Mouse (Mus musculus): Measurements from ENCODE around the gene Foxred1. TPM values are rescaled to one million over a fixed set of nuclear protein-coding genes. Genes with fewer than 3 reads are reported as not detected.

Gene Foxred1
- total and polyA plus RNA-seq, 2 experiments from 2014 or later: 36.3 to 46.5 TPM

DNA sequence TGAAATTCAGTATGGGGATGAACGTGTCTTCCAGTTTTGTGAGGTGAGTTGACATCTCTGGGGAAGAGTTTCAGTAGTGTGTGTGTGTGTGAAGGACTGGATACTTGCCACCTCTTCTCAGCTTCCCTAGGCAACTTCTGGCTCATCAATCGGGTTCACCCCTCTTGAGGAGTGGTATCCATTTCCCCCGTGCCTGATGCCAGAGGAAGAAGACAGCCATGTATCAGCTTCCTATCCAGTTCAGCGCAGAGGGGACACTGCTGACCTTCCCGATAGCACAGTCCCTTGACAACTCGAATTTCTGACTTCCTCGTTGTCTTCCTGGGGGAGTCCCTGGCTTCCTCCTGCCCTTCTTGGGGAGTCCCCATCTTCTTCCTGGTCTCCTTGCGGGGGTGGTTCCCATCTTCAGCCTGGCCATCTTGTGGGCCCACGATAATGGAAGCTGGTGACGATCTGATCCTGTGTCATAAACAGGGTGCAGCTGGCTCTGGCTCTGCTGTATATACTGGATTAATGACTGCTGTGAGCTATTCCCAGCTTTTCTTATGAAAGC, 23.4 kb downstream of the Foxred1 start:
- H3K9ac ChIP-seq (replicated peaks; ENCODE audit: low read length, poor library complexity, severe bottlenecking): no peak overlapping the region
- no peak for TF ChIP-seq CTCF (IDR thresholded peaks at IDR 0.05)
- no peaks in the 10 kb centered on the region for H3K9me3 ChIP-seq (ENCODE audit: low read length)
- H3K4me3 ChIP-seq (ENCODE audit: low read depth, low read length): no peak overlapping the region
- no peaks in the 10 kb centered on the region for H3K27me3 ChIP-seq (ENCODE audit: insufficient read depth, low read length)
- DNase-seq (ENCODE audit: low spot score) (no peak), ATAC-seq (ENCODE audit: low FRiP score) (no peak)
- no peak overlapping the region for H3K27ac ChIP-seq (ENCODE audit: low read depth, low read length)
- WGBS: 88% methylated on average over 10 of the region's 10 CpGs
- no peaks in the 10 kb centered on the region for H3K36me3 ChIP-seq (ENCODE audit: insufficient read depth, low read length)
- no peak overlapping the region for H3K4me2 ChIP-seq (ENCODE audit: low read depth, low read length, poor library complexity, severe bottlenecking)
- no peaks in the 10 kb centered on the region for H3K4me1 ChIP-seq (ENCODE audit: insufficient read depth, low read length)

DNA sequence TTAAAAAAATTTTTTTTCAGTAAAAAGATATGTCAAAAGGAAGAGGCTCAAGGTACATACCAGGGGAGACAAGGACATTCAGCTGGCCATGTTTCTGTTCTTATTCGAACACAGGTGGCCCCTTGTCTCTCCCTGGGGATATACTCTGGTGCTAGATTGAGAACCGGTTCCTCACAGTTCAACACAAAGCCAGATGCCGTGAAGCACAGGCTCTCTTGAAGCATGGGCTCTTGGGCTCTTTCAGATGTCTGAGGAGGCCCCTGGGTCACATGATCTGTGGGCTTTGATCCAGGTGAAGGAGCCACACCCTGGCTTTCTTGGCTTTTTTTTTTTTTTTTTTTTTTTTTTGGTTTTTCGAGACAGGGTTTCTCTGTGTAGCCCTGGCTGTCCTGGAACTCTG, 24.4 kb downstream of the Foxred1 start:
- no peak overlapping the region for H3K4me3 ChIP-seq (ENCODE audit: low read depth, low read length)
- 87% methylated on average over 3 of the region's 4 CpGs for WGBS
- TF ChIP-seq CTCF (IDR thresholded peaks at IDR 0.05): no peak
- H3K9ac ChIP-seq (replicated peaks; ENCODE audit: low read length, poor library complexity, severe bottlenecking): no peak overlapping the region
- DNase-seq (ENCODE audit: low spot score) (no peak), ATAC-seq (ENCODE audit: low FRiP score) (no peak)
- H3K4me1 ChIP-seq (ENCODE audit: insufficient read depth, low read length): no peaks in the 10 kb centered on the region
- no peaks in the 10 kb centered on the region for H3K27me3 ChIP-seq (ENCODE audit: insufficient read depth, low read length)
- no peak overlapping the region for H3K4me2 ChIP-seq (ENCODE audit: low read depth, low read length, poor library complexity, severe bottlenecking)
- H3K9me3 ChIP-seq (ENCODE audit: low read length): no peaks in the 10 kb centered on the region
- no peak overlapping the region for H3K27ac ChIP-seq (ENCODE audit: low read depth, low read length)
- H3K36me3 ChIP-seq (ENCODE audit: insufficient read depth, low read length): no peaks in the 10 kb centered on the region

DNA sequence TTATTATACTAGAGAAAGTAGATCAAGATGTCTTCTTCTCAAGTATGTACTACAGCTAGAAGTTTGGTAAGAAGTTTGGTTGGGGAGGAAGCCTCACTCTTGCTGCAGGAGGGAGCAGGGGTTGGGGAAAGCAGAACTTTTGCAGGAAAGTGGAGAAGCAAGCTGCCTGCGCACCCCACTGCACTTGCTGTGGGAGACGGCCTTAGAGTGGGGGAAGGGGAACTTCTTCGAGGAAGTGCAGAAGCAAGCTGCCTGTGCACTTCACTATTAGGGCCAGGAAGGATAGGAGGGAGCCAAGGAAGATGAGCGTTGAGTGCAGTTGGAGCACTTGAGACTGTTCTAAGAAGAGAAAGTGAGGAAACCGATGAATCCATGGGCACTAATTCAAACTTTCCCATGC, 27.5 kb downstream of the Foxred1 start:
- Histone ChIP-seq H3K9me3 (ENCODE audit: low read length) (no peaks in the 10 kb centered on the region), H3K4me3 (ENCODE audit: low read depth, low read length) (no peak overlapping the region), H3K4me1 (ENCODE audit: insufficient read depth, low read length) (no peaks in the 10 kb centered on the region), H3K9ac (replicated peaks; ENCODE audit: low read length, poor library complexity, severe bottlenecking) (no peak overlapping the region), H3K27me3 (ENCODE audit: insufficient read depth, low read length) (no peaks in the 10 kb centered on the region), H3K27ac (ENCODE audit: low read depth, low read length) (no peak overlapping the region), H3K4me2 (ENCODE audit: low read depth, low read length, poor library complexity, severe bottlenecking) (no peak overlapping the region), H3K36me3 (ENCODE audit: insufficient read depth, low read length) (no peaks in the 10 kb centered on the region)
- ATAC-seq (ENCODE audit: low FRiP score) (no peak), DNase-seq (ENCODE audit: low spot score) (no peak)
- no peak for TF ChIP-seq CTCF (IDR thresholded peaks at IDR 0.05)
- 70% methylated on average over 5 of the region's 5 CpGs for WGBS

DNA sequence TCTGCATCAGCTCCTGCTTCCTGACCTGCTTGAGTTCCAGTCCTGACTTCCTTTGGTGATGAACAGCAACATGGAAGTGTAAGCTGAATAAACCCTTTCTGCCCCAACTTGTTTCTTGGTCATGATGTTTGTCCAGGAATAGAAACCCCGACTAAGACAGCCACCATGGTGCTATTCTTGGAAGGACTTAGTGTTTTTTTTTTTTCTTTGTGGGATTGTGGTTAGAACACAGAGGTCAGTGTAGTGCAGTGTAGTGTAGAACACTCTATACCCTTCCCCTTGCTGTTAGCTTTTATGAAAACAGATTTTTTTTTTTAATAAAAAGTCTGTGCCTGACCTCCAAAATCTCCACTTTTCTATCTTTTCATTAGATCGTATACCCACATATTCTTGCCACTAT, 28.0 kb downstream of the Foxred1 start:
- H3K36me3 ChIP-seq (ENCODE audit: insufficient read depth, low read length): no peaks in the 10 kb centered on the region
- H3K4me2 ChIP-seq (ENCODE audit: low read depth, low read length, poor library complexity, severe bottlenecking): no peak overlapping the region
- TF ChIP-seq CTCF (IDR thresholded peaks at IDR 0.05): no peak
- H3K9ac ChIP-seq (replicated peaks; ENCODE audit: low read length, poor library complexity, severe bottlenecking): no peak overlapping the region
- no peaks in the 10 kb centered on the region for H3K27me3 ChIP-seq (ENCODE audit: insufficient read depth, low read length)
- no peaks in the 10 kb centered on the region for H3K9me3 ChIP-seq (ENCODE audit: low read length)
- no peaks in the 10 kb centered on the region for H3K4me1 ChIP-seq (ENCODE audit: insufficient read depth, low read length)
- WGBS: 82% methylated on average over 2 of the region's 2 CpGs
- H3K4me3 ChIP-seq (ENCODE audit: low read depth, low read length): no peak overlapping the region
- no peak for ATAC-seq (ENCODE audit: low FRiP score)
- no peak overlapping the region for H3K27ac ChIP-seq (ENCODE audit: low read depth, low read length)
- DNase-seq (ENCODE audit: low spot score): no peak

DNA sequence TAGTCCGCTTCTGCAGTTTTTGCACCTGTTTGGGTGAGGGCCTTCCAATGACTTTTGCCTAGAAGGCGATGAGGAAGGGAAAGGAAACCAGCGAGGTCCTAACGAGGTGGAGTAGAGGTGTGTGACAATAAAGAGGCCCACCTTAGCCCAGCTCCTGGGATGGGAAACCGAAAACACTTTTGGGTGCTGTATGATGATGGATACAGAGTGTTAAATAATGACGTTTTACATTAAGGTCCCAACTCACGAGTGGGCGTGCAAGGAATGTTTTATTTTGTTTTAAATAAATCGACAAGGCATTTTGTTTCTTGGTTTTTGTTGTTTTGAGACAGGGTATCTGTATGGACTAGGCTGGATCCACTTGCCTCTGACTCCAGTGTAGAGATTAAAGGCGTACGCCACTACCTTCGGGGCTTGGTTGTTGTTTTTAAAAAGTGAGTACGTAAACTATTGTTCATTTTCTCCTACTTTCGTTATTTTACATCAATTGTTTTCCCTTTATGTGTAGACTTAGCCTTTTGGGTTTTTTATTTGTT, 34.7 kb downstream of the Foxred1 start:
- Histone ChIP-seq H3K27me3 (ENCODE audit: insufficient read depth, low read length) (no peaks in the 10 kb centered on the region), H3K9ac (replicated peaks; ENCODE audit: low read length, poor library complexity, severe bottlenecking) (peak overlapping the region; percentile 54), H3K4me3 (ENCODE audit: low read depth, low read length) (peak overlapping the region; percentile 47), H3K36me3 (ENCODE audit: insufficient read depth, low read length) (no peaks in the 10 kb centered on the region), H3K4me2 (ENCODE audit: low read depth, low read length, poor library complexity, severe bottlenecking) (peak overlapping the region; percentile 59), H3K9me3 (ENCODE audit: low read length) (no peaks in the 10 kb centered on the region), H3K4me1 (ENCODE audit: insufficient read depth, low read length) (peaks cover 4% of the 10 kb centered on the region), H3K27ac (ENCODE audit: low read depth, low read length) (peak overlapping the region; percentile 82)
- ATAC-seq (ENCODE audit: low FRiP score) (peak; percentile 29; the same call in 1 of the 2 replicates), DNase-seq (ENCODE audit: low spot score) (no peak)
- 45% methylated on average over 14 of the region's 14 CpGs for WGBS
- TF ChIP-seq CTCF (IDR thresholded peaks at IDR 0.05): no peak

DNA sequence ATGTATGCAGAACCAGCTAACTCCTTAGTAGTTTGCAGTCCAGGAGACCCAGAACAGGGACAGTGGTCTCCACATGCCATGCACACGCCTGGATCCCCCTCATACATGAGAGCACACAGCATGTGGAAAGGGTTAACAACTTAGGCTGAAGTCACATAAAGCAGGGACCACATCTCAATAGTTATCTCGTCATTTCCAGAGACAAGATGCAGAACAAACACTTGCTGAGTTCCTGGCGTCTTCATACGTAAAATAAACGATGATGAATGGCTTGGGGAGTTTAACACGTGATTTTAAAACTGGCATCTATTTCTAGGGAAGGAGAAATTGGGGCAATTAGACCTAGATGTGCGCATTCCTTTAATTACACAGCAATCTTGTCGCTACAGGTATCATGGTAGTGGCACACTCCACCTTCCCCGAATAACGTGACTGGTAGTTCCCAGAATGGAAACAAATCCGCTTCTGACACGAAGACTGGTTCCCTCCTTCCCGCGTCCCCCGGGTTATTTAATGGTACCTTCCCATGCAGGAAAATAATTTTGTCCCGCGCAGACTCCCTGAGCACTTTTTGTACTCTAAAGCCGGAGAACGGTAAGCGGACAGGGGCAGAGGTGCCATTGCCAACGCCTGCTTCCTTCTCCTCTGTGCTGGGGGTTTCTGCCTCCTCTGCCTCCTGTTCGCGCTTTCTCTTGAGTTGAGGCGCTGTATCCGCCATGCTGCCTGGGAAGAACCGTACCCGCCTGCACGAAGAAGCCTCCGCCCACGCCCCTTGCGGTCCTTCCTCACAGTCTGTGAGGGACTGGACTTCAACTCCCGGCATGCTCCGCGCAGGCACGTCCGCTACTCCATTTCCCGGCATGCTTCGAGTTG, 35.4 kb downstream of the Foxred1 start, which contains the start of gene Dcps:
Dcps (minus strand) TSS at position 811 of the 873 bp plus-strand sequence.
- under 1% methylated on average over 38 of the region's 38 CpGs for WGBS

More for the DNA sequence above, 35.4 kb downstream of the Foxred1 start, which contains the start of gene Dcps:
- Histone ChIP-seq H3K27me3 (ENCODE audit: insufficient read depth, low read length) (no peaks in the 10 kb centered on the region), H3K9me3 (ENCODE audit: low read length) (no peaks in the 10 kb centered on the region), H3K4me2 (ENCODE audit: low read depth, low read length, poor library complexity, severe bottlenecking) (peak within 1 kb of the TSS; percentile 59), H3K27ac (ENCODE audit: low read depth, low read length) (peak within 1 kb of the TSS; percentile 82), H3K4me3 (ENCODE audit: low read depth, low read length) (peak within 1 kb of the TSS; percentile 47), H3K36me3 (ENCODE audit: insufficient read depth, low read length) (no peaks in the 10 kb centered on the region), H3K9ac (replicated peaks; ENCODE audit: low read length, poor library complexity, severe bottlenecking) (peak within 1 kb of the TSS; percentile 54), H3K4me1 (ENCODE audit: insufficient read depth, low read length) (peaks cover 4% of the 10 kb centered on the region)
- peak; percentile 61 for TF ChIP-seq CTCF (IDR thresholded peaks at IDR 0.05)
- peak; percentile 96 for ATAC-seq (ENCODE audit: low FRiP score)
- peak; percentile 95 for DNase-seq (ENCODE audit: low spot score)

Data from midbrain, postnatal 0 days (tissue).